Mouse (Mus musculus) limb, embryonic 15.5 days (tissue): ENCODE measurements at regions not wholly inside any gene's neighbourhood (a gene's known extent, or its start where the extent isn't known, plus 50 kb on each side); places are given as distances from the start of the nearest gene placed in this dataset.
A peak's percentile ranks its signal among the peaks of the same experiment; 100 is the strongest.

Experiments used
- ATAC-seq: fragments of 200-750 bp; cut with Nextera tagmentation; 2 replicates; pipeline ENCODE4 v1.8.0; 2017; ENCODE audit warnings: low read depth, moderate TSS enrichment; ENCODE audit not compliant: insufficient number of reproducible peaks, low FRiP score, low TSS enrichment
- H3K27ac ChIP-seq: fragments of 300-500 bp; sonication (generic); 2 replicates; pipeline ENCODE4 v1.5.1; 2015; ENCODE audit warnings: moderate library complexity, mild to moderate bottlenecking, inconsistent platforms
- H3K27me3 ChIP-seq: fragments of 300-500 bp; sonication (generic); 2 replicates; pipeline ENCODE4 v1.6.1; 2015; ENCODE audit warnings: inconsistent platforms
- H3K36me3 ChIP-seq: fragments of 300-500 bp; sonication (generic); 2 replicates; pipeline ENCODE4 v1.6.1; 2015; ENCODE audit warnings: inconsistent platforms
- H3K4me1 ChIP-seq: fragments of 300-500 bp; sonication (generic); 2 replicates; pipeline ENCODE4 v1.6.1; 2015; ENCODE audit warnings: inconsistent platforms
- H3K4me2 ChIP-seq: fragments of 300-500 bp; sonication (generic); 2 replicates; pipeline ENCODE4 v1.6.1; 2015; ENCODE audit warnings: mild to moderate bottlenecking, inconsistent platforms
- H3K4me3 ChIP-seq: fragments of 300-500 bp; sonication (generic); 2 replicates; pipeline ENCODE4 v1.5.1; 2015; ENCODE audit warnings: mild to moderate bottlenecking, inconsistent platforms
- H3K9ac ChIP-seq: fragments of 300-500 bp; sonication (generic); 2 replicates; pipeline ENCODE4 v1.6.1; 2015; ENCODE audit warnings: inconsistent platforms
- H3K9me3 ChIP-seq: fragments of 300-500 bp; sonication (generic); 2 replicates; pipeline ENCODE4 v1.6.1; 2016; ENCODE audit warnings: inconsistent platforms
- WGBS: fragments of 180-500 bp; shearing (Covaris S2); methylation state at CpG from one replicate; pipeline ENCODE4 v1.1.7; 2015; 5-methylcytosine and 5-hydroxymethylcytosine counted together

DNA sequence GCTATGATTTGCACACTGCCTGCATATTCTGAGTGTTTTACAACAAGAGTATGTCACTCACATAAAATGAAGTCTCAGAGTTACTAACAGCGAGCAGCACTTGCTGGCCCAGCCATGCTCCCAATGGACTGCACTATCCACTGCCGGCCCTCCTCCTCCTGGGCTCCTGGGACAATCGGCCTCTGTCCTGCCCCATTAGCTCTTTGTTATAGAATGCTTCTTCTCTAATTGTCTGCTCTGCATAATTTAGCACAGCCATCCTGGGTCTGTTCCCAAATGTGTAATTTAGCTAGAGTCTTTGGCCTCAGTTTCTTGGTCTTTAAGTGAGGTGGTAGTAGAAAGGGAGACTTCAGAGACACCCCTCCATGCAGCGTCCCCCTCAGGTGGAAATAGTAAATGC, 426.2 kb downstream of the Ptpru start:
- WGBS, result 60% methylated on average over 4 of the region's 4 CpGs
- Histone ChIP-seq H3K4me1 (peaks cover 8% of the 10 kb centered on the region), H3K4me3 (no peak overlapping the region), H3K4me2 (no peak overlapping the region), H3K27me3 (peaks cover 8% of the 10 kb centered on the region; the same call in 1 of the 2 replicates), H3K27ac (no peak overlapping the region), H3K9me3 (no peaks in the 10 kb centered on the region), H3K9ac (no peak overlapping the region), H3K36me3 (no peaks in the 10 kb centered on the region)
- no peak for ATAC-seq

DNA sequence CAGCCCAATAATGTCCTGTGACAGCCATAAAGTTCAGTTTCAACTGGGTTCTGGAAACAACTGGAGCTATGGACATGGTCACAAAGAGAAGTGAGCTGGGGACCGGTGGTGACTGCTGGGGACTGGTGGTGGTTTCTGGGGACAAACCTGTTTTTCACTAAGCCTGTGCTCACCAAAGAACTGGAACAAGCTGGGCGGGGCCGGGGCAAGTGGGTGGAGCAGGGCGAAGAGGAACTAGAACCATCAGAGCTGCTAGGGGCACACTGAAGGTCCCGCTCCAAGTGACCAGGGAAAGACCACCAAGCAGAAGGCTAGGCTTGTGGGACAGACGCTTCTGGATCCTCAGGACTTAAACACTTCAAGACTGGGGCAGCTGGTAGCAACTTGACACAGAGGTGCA, 424.7 kb downstream of the Ptpru start:
- ATAC-seq, result no peak
- no peak overlapping the region for H3K27ac ChIP-seq
- H3K36me3 ChIP-seq, result no peaks in the 10 kb centered on the region
- H3K4me3 ChIP-seq, result no peak overlapping the region
- H3K4me1 ChIP-seq, result no peaks in the 10 kb centered on the region
- WGBS, result 69% methylated on average over 6 of the region's 6 CpGs
- H3K27me3 ChIP-seq, result peaks cover 8% of the 10 kb centered on the region; the same call in 1 of the 2 replicates
- no peak overlapping the region for H3K4me2 ChIP-seq
- no peak overlapping the region for H3K9ac ChIP-seq
- H3K9me3 ChIP-seq, result no peaks in the 10 kb centered on the region

GRCm38 (mm10) chr4:131415453-131415852, 422.6 kb downstream of the Ptpru start:
- Histone ChIP-seq H3K9ac (no peak overlapping the region), H3K4me1 (no peaks in the 10 kb centered on the region), H3K9me3 (no peaks in the 10 kb centered on the region), H3K36me3 (no peaks in the 10 kb centered on the region), H3K4me2 (no peak overlapping the region), H3K4me3 (no peak overlapping the region), H3K27me3 (peaks cover 8% of the 10 kb centered on the region; the same call in 1 of the 2 replicates), H3K27ac (no peak overlapping the region)
- ATAC-seq, result no peak
- WGBS, result 67% methylated on average over 5 of the region's 5 CpGs

- ATAC-seq, result no peak
- Histone ChIP-seq H3K4me3 (no peak overlapping the region), H3K4me2 (no peak overlapping the region), H3K27me3 (peaks cover 8% of the 10 kb centered on the region; the same call in 1 of the 2 replicates), H3K9ac (no peak overlapping the region), H3K9me3 (no peaks in the 10 kb centered on the region), H3K4me1 (no peaks in the 10 kb centered on the region), H3K27ac (no peak overlapping the region), H3K36me3 (no peaks in the 10 kb centered on the region)
- WGBS, result 49% methylated on average over 3 of the region's 3 CpGs
Measured at GRCm38 (mm10) chr4:131416209-131416608, 421.9 kb downstream of the Ptpru start.

- no peaks in the 10 kb centered on the region for H3K36me3 ChIP-seq
- H3K4me1 ChIP-seq, result no peaks in the 10 kb centered on the region
- no peak overlapping the region for H3K4me3 ChIP-seq
- ATAC-seq, result no peak
- H3K9me3 ChIP-seq, result no peaks in the 10 kb centered on the region
- 69% methylated on average over 14 of the region's 14 CpGs for WGBS
- H3K9ac ChIP-seq, result no peak overlapping the region
- H3K27ac ChIP-seq, result no peak overlapping the region
- H3K27me3 ChIP-seq, result peaks cover 4% of the 10 kb centered on the region; the same call in 1 of the 2 replicates
- H3K4me2 ChIP-seq, result no peak overlapping the region
Measured at GRCm38 (mm10) chr4:131417159-131417748, 420.8 kb downstream of the Ptpru start.

DNA sequence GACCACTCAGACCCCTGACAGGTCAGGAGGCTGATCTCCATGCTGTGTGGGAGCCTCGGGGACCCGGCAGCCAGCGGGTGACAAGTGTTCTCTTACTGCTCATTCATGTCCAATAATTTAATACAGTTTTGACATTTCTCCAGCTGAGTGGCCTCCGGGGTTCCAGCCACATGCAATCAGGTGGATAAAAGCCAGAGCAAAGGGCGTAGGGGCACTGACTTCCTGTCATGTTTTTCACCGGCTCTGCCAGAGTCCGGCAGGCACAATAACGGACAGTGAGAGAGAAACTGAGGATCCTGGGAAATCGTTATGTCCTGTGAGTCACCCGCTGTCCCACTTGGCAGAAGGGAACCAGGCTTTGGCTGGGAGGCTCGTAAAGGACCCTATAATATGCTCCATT, 412.8 kb downstream of the Ptpru start:
- Histone ChIP-seq H3K9ac (no peak overlapping the region), H3K4me2 (no peak overlapping the region), H3K27ac (no peak overlapping the region), H3K4me3 (no peak overlapping the region), H3K9me3 (no peaks in the 10 kb centered on the region), H3K36me3 (no peaks in the 10 kb centered on the region), H3K4me1 (no peaks in the 10 kb centered on the region), H3K27me3 (no peaks in the 10 kb centered on the region)
- 39% methylated on average over 11 of the region's 11 CpGs for WGBS
- no peak for ATAC-seq

- no peak for ATAC-seq
Measured at GRCm38 (mm10) chr4:131427871-131428270, 410.2 kb downstream of the Ptpru start.

GRCm38 (mm10) chr4:131429356-131429755, 408.7 kb downstream of the Ptpru start:
- WGBS, result 69% methylated on average over 11 of the region's 11 CpGs
- Histone ChIP-seq H3K4me1 (peaks cover 5% of the 10 kb centered on the region; the same call in 1 of the 2 replicates), H3K4me3 (no peak overlapping the region), H3K27ac (no peak overlapping the region), H3K27me3 (no peaks in the 10 kb centered on the region), H3K36me3 (no peaks in the 10 kb centered on the region), H3K4me2 (no peak overlapping the region), H3K9ac (no peak overlapping the region), H3K9me3 (no peaks in the 10 kb centered on the region)
- no peak for ATAC-seq

More at GRCm38 (mm10) chr4:131427871-131428270, 410.2 kb downstream of the Ptpru start:
- H3K27ac ChIP-seq, result no peak overlapping the region
- H3K36me3 ChIP-seq, result no peaks in the 10 kb centered on the region
- H3K9ac ChIP-seq, result no peak overlapping the region
- no peaks in the 10 kb centered on the region for H3K27me3 ChIP-seq
- WGBS, result 97% methylated on average over 7 of the region's 7 CpGs
- H3K4me1 ChIP-seq, result peaks cover 5% of the 10 kb centered on the region; the same call in 1 of the 2 replicates
- H3K4me2 ChIP-seq, result no peak overlapping the region
- no peak overlapping the region for H3K4me3 ChIP-seq
- H3K9me3 ChIP-seq, result no peaks in the 10 kb centered on the region

GRCm38 (mm10) chr4:131430420-131430819, 407.7 kb downstream of the Ptpru start:
- Histone ChIP-seq H3K27me3 (no peaks in the 10 kb centered on the region), H3K9ac (no peak overlapping the region), H3K27ac (no peak overlapping the region), H3K4me1 (peaks cover 7% of the 10 kb centered on the region; the same call in 1 of the 2 replicates), H3K4me3 (no peak overlapping the region), H3K36me3 (no peaks in the 10 kb centered on the region), H3K9me3 (no peaks in the 10 kb centered on the region), H3K4me2 (no peak overlapping the region)
- WGBS, result 79% methylated on average over 1 of the region's 1 CpGs
- ATAC-seq, result no peak

DNA sequence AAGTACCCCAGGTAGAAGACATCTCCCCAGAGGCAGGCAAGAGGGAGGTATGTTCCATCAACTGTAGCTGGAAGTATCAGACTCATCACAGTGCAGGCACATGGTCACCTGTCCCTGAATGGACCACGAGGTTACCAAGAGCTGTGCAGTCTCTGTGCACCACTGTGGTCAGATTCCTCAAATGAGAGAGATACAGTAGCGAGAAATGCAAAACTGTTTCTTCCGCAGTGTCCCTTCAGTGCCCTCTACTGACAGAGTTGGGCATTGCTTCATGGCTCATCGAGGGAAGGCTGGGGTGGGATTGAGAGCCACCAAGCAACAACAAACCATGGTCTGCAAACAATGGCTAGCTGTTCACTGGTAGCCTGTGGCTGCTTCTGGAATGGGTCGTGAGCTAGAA, 406.9 kb downstream of the Ptpru start:
- Histone ChIP-seq H3K4me2 (no peak overlapping the region), H3K9me3 (no peaks in the 10 kb centered on the region), H3K9ac (no peak overlapping the region), H3K4me1 (peaks cover 7% of the 10 kb centered on the region; the same call in 1 of the 2 replicates), H3K27ac (no peak overlapping the region), H3K36me3 (no peaks in the 10 kb centered on the region), H3K4me3 (no peak overlapping the region), H3K27me3 (no peaks in the 10 kb centered on the region)
- no peak for ATAC-seq
- 8% methylated on average over 5 of the region's 5 CpGs for WGBS

GRCm38 (mm10) chr4:131432591-131433177, 405.4 kb downstream of the Ptpru start:
- Histone ChIP-seq H3K4me3 (no peak overlapping the region), H3K27me3 (no peaks in the 10 kb centered on the region), H3K4me1 (peaks cover 7% of the 10 kb centered on the region; the same call in 1 of the 2 replicates), H3K27ac (no peak overlapping the region), H3K9ac (no peak overlapping the region), H3K9me3 (no peaks in the 10 kb centered on the region), H3K36me3 (no peaks in the 10 kb centered on the region), H3K4me2 (no peak overlapping the region)
- no peak for ATAC-seq
- 52% methylated on average over 13 of the region's 13 CpGs for WGBS

GRCm38 (mm10) chr4:131435222-131435621, 402.9 kb downstream of the Ptpru start:
- no peak overlapping the region for H3K4me2 ChIP-seq

More at GRCm38 (mm10) chr4:131435222-131435621, 402.9 kb downstream of the Ptpru start:
- 0 out of 2 replicates have a peak overlapping the region, but pooled peaks have one; percentile 1 for H3K27ac ChIP-seq
- WGBS, result 39% methylated on average over 12 of the region's 12 CpGs
- H3K9me3 ChIP-seq, result no peaks in the 10 kb centered on the region
- no peaks in the 10 kb centered on the region for H3K36me3 ChIP-seq
- H3K4me1 ChIP-seq, result peaks cover 16% of the 10 kb centered on the region; the same call in 1 of the 2 replicates
- H3K9ac ChIP-seq, result no peak overlapping the region
- no peak overlapping the region for H3K4me3 ChIP-seq
- ATAC-seq, result no peak
- H3K27me3 ChIP-seq, result no peaks in the 10 kb centered on the region
